Mouse (Mus musculus): ENCODE data around the gene Samd8.

- TF ChIP-seq EP300 (IDR thresholded peaks at IDR 0.05) (no peak), CTCF (IDR thresholded peaks at IDR 0.05) (no peak)
Observed at GRCm38 (mm10) chr14:21729031-21729732, 21.1 kb upstream of the Samd8 start.
